Mouse (Mus musculus): ENCODE data around the gene Clip1.

DNA sequence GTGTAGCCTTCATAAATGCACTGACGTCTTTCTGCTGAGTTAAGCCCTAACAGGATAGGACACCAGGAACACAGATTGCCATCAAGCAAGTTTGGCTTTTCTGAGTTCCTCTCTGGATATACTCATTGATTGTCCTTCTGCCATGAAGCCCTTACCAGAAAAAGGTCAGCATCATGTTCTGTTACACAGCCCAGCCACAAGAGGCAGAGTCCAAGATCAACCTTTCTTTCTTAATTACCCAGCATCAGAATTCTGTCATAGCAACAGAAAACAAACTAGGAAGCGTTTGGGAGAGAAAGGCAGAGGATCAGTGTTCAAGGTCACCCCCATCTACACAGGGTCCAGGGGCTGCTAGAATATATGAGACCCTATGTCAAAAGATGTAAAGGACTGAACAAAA is 33.6 kb downstream of the Clip1 start:
- TF ChIP-seq GATA1 (IDR thresholded peaks at IDR 0.05; ENCODE audit: borderline replicate concordance, low read length) (no peak), FLI1 (IDR thresholded peaks at IDR 0.05; ENCODE audit: low read length) (no peak)

Measured in megakaryocyte, embryonic 14.5 days (primary cell).